Mouse (Mus musculus): ENCODE results near the gene Prkce. TPM values are rescaled to one million over a fixed set of nuclear protein-coding genes. Genes with fewer than 3 reads are reported as not detected.

Prkce gene
- total RNA-seq, 2 experiments from 2014 or later, result 273 to 281 TPM

DNA sequence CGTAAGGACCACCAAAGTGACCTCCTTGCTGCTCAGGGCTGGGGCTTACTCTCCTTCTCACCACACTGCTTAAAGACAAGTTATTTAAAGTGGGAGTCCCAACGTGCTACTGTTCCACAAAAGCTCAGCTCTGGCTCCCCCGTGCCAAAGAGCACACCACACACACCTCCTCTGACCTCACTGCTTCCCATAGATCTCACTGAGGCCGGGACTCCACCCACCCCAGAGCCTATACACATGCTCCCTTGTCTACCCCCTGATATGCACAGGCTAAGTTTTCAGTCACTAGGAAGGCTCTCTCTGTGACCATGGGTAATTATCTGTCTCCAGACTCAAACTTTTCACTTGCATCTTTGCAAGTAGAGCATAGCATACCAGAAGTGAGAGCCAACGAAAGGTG lies 170.7 kb downstream of the Prkce start:
- intact Hi-C loops (cut with DNase I), result no loop called here
- DNase-seq (ENCODE audit: extremely low spot score in 1 of 2, low spot score in 2 of 2), result no peak

DNA sequence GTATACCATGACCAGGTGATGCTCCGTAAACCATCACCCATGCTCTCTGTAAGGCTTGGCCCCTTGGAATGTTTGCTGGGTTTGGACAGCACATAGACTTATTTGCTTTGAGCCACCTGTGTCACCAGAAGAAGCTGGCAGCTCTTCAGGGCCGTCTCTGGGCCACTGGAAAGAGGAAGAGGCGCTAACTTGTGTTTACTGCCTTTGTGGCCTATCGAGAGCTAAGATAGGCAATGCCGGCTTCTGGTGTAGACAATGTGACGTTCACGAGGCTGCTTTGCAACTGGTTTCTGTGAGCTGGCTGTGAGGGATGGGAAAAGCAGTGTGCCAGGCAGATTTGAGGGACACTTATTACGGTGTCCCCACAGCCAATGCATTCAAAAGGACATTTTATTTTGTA lies 176.4 kb downstream of the Prkce start:
- DNase-seq (ENCODE audit: extremely low spot score in 1 of 2, low spot score in 2 of 2), result no peak
- intact Hi-C loops (cut with DNase I), result no loop called here

DNA sequence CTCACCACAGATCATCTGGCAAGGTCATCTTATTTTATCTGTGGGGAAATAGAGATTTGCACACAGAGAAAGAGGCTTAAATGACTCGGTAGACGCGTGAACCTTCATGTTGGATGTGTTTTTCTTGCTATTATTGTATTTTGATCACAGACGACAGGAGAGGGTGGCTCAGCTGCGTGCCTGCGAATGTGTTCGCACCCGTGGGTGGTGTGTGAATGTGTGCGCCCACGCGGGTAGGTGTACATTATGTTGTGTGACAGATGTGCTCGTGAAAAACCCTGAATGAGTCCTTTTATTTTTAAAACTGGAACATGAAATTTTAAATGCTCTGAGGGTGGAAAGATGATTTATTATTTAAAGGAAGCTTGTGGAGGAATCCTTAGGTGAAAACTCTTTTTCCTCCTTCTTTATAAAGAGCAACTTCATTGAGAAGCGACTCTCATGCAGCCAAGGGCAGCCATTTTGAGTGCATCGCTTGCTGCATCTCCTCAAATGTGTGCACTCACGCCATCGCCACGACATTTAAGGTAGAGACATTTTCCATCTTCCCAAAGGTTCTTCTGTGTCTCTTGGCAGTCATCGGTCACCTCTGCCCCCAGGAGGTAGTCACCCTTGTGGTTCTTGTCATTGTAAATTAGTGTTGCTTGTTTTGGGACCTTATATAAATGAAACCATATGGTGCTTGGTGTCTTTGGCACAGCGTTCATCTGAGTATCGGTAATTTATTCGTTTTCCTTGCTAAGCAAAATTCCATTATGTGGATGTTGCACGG lies 177.8 kb downstream of the Prkce start:
- peak; percentile 60 to 64 for DNase-seq (ENCODE audit: extremely low spot score in 1 of 2, low spot score in 2 of 2)
- intact Hi-C loops (cut with DNase I), result no loop called here

DNA sequence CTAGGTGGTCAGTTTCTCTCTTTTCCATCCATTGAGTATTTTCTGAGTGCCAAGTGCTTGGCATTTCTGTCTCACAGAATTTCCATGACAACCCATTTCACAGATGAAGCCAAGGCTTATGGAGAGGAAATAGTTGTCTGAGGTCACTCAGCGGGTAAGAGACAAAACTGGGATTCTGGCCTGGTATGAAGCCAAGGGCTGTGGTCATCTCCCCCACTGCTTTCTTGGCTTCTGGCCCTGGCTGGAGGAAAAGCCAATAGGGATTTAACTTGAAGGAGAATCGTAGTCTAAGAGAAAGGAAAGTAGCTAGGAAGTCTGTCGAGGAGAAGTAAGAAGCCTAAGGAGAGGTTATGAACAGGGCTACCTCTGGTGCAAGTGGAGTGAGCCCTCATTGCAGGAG lies 182.7 kb downstream of the Prkce start:
- intact Hi-C loops (cut with DNase I), result no loop called here

DNA sequence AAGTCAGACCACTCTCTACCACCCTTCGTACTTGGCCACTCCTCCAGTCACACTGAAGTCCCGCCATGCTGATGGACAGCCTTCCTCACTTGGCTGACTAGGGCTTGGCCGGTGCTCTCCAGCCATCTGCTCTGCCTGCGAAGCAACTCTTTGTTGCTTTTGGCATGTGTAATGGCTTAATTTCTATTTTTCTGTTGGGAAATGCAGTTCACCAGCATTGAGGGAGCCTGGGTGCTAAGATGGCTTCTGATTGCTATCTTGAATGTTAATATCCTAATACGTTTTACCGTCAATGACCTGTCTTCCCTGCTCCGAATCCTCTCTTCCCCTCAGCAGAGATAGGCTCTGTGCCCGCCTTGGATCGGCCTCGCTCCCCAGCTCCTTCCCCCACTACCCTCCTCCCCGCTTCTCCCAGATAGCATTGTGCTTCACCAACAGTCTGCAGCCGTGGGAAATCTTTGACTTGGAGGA lies 183.2 kb downstream of the Prkce start:
- intact Hi-C loops (cut with DNase I), result no loop called here
- no peak for DNase-seq (ENCODE audit: extremely low spot score in 1 of 2, low spot score in 2 of 2)

More for the DNA sequence above, 182.7 kb downstream of the Prkce start:
- peak in 1 of 2 experiments; percentile 80 for DNase-seq (ENCODE audit: extremely low spot score in 1 of 2, low spot score in 2 of 2)

DNA sequence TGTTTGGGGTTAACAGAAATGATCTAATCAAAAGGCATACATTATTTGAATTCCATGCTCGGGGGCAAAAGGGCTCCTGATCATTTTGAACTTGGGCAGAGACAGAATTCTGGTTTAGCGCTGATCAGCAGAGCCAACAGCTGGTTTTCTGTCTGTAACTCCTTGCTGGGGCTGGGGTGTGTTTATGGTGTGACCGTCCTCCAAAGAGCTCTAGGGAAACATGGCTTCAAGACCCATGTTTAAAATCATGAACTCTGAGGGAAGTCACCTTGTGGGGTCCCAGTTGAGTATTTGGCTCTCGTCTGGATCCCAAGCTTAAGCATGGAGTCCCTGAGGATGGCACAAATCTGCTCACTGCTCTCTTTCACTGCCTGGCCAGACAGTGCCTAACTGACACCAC lies 183.7 kb downstream of the Prkce start:
- intact Hi-C loops (cut with DNase I), result no loop called here
- no peak for DNase-seq (ENCODE audit: extremely low spot score in 1 of 2, low spot score in 2 of 2)

DNA sequence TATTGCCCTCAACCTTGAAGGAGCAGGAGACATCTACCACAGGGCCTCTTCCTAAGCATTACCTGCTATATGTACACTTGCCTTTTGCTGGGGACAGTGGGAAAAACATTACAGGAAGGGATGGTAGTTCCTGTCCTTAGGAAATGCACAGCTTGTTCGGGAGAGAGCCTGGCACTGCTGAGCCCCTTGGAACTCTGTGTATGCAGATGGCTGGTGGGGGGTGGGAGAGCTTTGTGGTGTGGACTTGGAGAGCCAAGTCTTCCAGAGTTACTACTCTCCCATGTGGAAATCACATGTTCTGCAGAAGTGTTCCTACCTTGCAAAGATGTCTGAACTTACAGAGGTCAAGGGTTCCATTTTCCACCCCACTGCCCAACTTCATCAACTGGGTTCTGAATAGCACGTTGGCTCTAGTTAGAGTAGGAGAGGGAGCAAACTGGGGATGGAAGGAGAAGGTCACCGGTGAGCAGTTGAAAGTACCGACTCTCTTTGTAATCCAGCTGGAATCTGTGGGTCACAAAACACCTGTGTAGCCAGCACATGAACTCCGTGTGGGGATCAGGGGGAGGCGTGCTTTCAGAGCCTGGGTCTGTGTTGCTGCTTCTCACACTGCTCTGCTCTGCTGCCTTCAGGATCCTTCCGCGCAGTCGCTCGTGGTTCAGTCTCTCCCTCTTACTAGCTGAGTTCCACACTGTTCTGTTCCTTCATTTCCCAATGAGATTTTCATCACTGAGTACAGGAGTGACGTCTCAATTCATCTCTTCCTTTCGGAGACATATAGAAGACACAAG lies 184.9 kb downstream of the Prkce start:
- intact Hi-C loops (cut with DNase I), result no loop called here
- DNase-seq (ENCODE audit: extremely low spot score in 1 of 2, low spot score in 2 of 2), result no peak

DNA sequence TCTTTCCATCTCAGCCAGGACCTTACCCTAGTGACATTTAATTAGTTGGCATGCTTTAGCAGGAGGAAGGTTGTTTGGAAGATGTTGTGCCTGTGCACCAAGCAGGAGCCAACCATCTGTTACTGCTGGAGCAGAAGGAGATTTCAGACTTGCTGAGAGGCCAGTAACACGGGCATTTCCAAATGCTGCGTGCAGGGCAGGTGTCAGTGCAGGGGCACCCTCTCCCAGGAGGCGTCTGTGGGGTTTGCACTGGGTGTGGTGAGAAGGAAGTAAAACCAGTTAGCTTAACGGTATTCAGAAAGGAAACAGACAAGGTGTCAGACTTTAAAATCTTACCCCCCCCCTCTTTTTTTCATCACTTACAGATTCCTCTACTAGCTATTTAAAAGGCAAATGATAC lies 186.1 kb downstream of the Prkce start:
- intact Hi-C loops (cut with DNase I), result no loop called here
- DNase-seq (ENCODE audit: extremely low spot score in 1 of 2, low spot score in 2 of 2), result no peak

DNA sequence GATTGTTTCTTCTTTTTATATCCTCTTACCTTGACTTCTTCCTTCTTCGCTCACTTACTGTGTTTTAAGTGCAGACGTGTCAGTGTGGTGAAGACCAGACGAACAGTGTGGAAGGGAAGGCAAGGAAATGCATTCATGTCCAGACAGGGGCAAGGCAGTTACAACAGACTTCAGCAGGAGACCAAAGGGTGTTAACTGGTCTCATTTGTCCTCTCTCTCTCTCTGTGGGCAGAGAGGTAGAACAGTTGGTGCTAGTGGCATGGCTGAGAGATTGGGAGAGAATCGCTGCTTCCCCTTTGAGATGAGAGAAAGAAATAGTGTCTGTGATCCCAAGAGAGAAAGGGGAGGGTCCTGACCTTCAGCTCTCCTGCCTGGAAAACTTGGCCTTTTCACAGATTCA lies 186.5 kb downstream of the Prkce start:
- intact Hi-C loops (cut with DNase I), result no loop called here
- no peak for DNase-seq (ENCODE audit: extremely low spot score in 1 of 2, low spot score in 2 of 2)

DNA sequence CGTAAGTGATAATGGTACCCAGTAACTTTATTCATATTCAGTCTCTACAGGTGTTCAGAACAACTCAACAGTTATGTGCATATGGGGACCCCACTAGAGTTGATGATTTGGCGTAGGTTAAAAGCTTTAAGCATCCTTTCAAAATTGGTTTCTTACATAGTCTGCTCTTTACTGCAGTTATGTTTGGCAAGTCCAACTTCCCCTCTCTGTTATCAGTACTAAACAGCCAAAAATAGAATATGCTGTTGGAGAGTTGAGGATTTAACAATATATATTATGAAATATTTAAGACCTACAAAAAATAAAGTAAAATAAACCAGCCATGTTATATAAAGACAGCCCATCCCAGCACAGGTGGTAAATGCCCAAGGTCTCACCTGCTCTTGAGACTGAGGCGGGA lies 187.3 kb downstream of the Prkce start:
- no peak for DNase-seq (ENCODE audit: extremely low spot score in 1 of 2, low spot score in 2 of 2)
- intact Hi-C loops (cut with DNase I), result no loop called here

DNA sequence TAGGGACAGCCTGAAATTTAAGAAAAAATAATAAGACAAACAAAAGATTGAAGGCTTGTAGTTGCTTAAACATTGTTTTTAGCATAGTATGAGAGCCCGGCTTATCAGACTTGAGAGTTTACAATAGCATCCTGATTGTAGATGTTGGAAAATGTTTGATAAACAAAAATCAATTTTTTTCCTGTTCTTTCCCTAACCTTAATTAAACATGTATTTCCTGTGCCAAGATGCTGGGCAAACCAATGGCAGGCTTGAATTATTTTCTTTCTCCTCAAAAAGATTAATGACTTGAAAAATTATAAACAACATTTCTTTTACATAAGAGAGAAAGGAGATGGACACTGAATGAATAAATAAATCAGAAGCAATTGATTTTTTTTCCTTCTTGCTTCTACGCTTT lies 187.7 kb downstream of the Prkce start:
- intact Hi-C loops (cut with DNase I), result no loop called here
- DNase-seq (ENCODE audit: extremely low spot score in 1 of 2, low spot score in 2 of 2), result no peak

DNA sequence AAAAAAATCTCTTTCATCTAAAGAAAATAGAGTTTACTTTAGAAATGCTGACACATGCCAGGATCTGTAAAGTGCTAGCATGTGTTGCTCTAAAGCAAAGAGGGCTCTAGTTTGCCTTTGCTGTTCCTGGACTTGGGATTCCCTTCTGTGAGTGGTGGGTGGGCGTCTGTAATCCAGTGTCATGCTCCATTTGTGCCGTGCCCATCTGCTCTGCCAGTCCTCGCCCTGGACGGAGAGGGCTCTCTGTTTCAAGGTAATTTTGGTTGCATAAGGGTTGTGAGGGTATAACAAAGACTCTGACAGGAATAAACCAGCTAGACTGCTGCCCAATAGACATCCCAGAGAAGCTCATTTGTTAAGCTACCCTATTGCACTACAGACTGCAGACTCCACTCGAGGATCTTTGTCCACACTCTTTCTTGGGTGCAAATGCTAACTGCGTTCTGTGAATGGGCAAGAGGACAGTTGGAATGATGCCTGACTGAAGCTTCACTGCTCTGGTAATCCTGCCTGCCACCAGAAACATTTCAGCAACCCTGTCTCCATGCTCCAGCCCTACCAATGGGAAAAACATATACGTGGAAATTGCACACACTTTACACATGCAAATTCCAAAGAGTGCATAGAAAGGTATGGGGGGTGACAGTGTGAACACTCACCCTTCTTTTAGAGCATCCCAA lies 188.3 kb downstream of the Prkce start:
- intact Hi-C loops (cut with DNase I), result no loop called here
- DNase-seq (ENCODE audit: extremely low spot score in 1 of 2, low spot score in 2 of 2), result no peak

DNA sequence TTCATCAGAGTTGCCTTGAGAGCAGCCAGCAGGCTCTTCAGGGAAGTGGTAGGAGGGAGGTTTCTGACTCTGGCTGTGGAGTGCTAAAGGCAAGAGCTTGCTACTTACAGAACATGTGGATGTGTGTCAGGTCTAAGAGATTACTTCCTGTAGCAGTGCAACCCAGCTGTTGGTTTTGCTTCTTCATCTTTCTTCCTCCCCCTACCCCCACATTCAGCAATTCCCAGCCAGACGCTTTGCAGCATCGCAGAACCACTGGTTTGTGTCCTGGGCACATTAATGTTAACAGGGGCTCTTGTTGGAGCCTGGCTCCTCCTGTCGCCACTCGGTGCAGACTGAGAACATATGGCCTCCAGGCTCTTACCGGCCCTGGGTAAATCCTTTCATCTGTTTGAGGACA lies 190.8 kb downstream of the Prkce start:
- intact Hi-C loops (cut with DNase I), result no loop called here
- DNase-seq (ENCODE audit: extremely low spot score in 1 of 2, low spot score in 2 of 2), result no peak

DNA sequence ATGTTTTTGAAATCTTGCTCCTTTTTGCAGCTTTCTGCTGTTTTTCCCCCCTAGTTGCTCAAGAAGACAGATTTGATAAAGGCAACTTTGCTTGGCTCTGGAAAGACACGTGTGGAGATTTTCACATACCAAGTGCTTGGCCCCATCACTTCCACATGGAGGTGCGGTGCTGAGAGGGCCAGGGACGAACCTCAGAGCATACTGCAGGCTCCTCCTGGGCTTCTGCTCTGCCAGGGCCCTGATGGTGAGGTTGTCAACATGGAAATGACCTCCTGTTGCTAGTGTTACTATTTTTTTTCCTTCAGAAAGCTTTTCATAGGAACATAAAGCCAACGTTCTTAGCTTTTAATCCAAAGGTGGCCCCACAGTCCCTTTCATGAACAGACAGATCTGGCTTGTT lies 191.3 kb downstream of the Prkce start:
- no peak for DNase-seq (ENCODE audit: extremely low spot score in 1 of 2, low spot score in 2 of 2)
- intact Hi-C loops (cut with DNase I), result no loop called here

DNA sequence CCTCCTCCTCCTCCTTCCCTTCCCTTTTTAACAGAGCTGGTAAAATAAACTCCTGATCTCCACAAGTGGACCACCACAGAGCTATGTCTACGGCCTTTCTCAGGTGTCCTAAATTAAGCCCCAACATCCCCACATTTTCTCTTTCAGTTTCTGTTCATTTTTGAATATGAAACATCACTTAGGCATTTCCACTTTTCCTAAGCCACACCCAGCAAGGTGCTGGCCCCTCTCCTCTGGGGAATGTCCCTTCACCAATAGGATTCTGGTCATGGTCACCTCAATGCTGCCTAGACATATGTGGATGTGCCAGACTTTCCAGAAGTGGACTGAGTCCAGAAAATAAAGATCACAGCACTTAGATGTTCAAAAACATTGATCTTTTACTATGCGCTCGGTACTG lies 193.3 kb downstream of the Prkce start:
- DNase-seq (ENCODE audit: extremely low spot score in 1 of 2, low spot score in 2 of 2), result no peak

DNA sequence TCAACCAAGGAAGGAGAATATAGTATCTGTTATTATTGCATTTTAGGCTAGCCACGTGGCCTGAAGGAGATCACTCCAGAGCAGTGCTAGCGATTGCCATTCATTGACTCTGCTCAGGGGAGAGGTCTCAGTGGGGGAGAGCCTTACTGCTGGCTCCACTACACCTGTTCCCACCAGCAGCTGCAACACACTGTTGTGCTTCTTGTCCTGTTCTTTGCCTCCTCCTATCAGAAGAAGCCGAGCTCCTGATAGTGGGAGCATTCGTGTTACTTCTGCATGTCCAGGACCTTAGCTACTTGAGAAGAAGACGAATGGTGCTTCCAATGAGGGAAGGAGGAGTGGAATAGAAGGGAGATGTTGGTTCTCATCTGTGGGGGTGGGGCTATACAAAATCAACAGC lies 195.8 kb downstream of the Prkce start:
- no peak for DNase-seq (ENCODE audit: extremely low spot score in 1 of 2, low spot score in 2 of 2)
- intact Hi-C loops (cut with DNase I), result no loop called here

More for the DNA sequence above, 193.3 kb downstream of the Prkce start:
- intact Hi-C loops (cut with DNase I), result no loop called here

DNA sequence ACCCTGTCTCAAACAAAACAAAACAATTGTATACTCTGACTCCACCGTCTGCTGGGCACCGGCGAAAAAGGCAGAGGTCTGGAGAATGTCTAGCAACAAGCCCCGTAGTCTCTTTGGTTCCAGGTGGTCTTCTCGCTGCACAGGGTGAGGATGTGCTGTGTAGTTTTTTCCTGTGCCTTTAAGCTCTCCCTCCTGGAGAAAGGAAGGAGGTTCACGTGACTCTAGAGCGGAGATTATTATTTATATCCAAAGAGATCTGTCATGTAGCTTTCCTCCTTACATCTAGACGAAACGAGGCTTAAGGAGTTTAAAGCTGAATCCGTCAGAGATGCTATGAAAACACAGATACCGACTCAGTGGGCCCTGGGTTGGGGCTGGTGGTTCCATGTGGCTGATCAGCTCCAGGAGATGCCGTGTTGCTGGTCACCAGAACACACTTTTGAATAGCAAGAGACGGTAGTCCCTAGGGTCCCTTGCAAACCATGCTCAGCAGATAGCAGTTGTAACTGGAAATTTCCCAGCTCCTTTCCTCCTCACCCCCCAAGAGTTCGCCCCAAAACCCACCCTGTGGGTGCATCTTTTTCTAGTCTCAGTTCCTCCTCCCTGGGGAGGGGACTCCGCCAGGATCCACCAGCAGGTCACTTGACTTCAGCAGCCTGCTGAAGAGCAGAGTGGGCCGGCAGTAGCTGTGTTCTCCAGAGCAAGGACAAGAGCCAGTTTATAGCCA lies 196.9 kb downstream of the Prkce start:
- peak in 1 of 2 experiments; percentile 19 for DNase-seq (ENCODE audit: extremely low spot score in 1 of 2, low spot score in 2 of 2)
- intact Hi-C loops (cut with DNase I), result no loop called here

DNA sequence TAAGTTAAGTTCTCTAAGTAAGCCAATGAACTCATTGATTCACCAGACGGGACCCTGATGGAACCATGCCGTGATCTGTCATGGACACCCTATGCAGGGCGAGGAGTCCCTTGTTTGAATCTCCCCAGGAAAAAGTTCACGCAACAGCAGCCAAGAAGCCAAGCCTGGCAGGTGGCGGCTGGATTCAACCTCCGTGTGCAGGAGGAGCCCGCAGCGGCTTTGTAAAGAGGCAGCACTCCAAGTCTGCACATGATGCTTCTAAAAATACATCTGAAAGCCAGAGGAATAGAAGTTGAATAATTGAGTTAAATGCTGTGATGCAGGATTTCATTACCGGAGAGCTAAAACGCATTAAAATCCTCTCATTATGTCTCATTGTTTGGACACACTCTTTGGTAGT lies 199.3 kb downstream of the Prkce start:
- intact Hi-C loops (cut with DNase I), result no loop called here
- peak in 1 of 2 experiments; percentile 39 for DNase-seq (ENCODE audit: extremely low spot score in 1 of 2, low spot score in 2 of 2)

DNA sequence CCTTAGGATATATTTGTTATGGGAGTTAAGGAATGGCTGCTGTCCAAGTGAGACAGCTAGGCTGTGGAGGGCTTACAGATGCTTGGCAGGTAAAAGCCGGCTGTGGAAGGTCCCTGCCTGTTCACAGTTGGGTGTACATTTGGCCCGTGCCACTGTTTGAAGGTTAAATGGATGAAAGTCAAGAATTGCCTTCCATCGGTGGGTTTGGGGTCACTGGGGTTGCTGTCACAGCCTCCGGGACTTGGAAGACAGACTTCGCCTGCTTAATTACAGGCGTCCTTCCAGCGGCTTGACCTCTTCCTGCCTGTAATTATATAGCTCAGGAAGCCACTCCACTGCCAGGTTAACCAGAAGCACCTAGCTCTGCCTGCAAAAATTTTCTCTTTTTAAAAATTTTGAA lies 200.1 kb downstream of the Prkce start:
- intact Hi-C loops (cut with DNase I), result no loop called here
- DNase-seq (ENCODE audit: extremely low spot score in 1 of 2, low spot score in 2 of 2), result peak in 1 of 2 experiments; percentile 18
